Mouse (Mus musculus): Measurements from ENCODE around the gene Trim34a.
A peak's percentile ranks its signal among the peaks of the same experiment; 100 is the strongest.
"Not testable (repeated sequence)": the region's sequence is repeated elsewhere in the genome, so short reads cannot be mapped to it uniquely, and the experiment has no call there.

Trim34a gene

GRCm38 (mm10) chr7:104244287-104245181, at the start of gene Trim34a:
Gene Trim34a, plus strand, starts transcription at chr7:104244457.
- peak; percentile 53 for DNase-seq (ENCODE audit: low spot score)

GRCm38 (mm10) chr7:104195885-104196284, 48.4 kb upstream of the Trim34a start, which contains the start of gene Olfr649:
Gene Olfr649, minus strand, starts transcription at chr7:104195985.
- no peak for DNase-seq (ENCODE audit: low spot score)

GRCm38 (mm10) chr7:104199822-104200221, 44.4 kb upstream of the Trim34a start:
- peak; percentile 74 for DNase-seq (ENCODE audit: low spot score)

- no peak for DNase-seq (ENCODE audit: low spot score)
Observed at GRCm38 (mm10) chr7:104206197-104206596, 38.1 kb upstream of the Trim34a start.

- no peak for DNase-seq (ENCODE audit: low spot score)
Observed at GRCm38 (mm10) chr7:104216011-104216535, 28.2 kb upstream of the Trim34a start.

- DNase-seq (ENCODE audit: low spot score): no peak
Observed at GRCm38 (mm10) chr7:104217881-104218280, 26.4 kb upstream of the Trim34a start.

GRCm38 (mm10) chr7:104218701-104219569, 25.3 kb upstream of the Trim34a start, which contains the start of gene Trim6:
Gene Trim6, plus strand, starts transcription at chr7:104218793.
- DNase-seq (ENCODE audit: low spot score): peak; percentile 84

- DNase-seq (ENCODE audit: low spot score): peak; percentile 16
Observed at GRCm38 (mm10) chr7:104231203-104231602, 13.1 kb upstream of the Trim34a start.

- no peak for DNase-seq (ENCODE audit: low spot score)
Observed at GRCm38 (mm10) chr7:104240857-104241256, 3.4 kb upstream of the Trim34a start.

- no peak for DNase-seq (ENCODE audit: low spot score)
Observed at GRCm38 (mm10) chr7:104243616-104244015, 641 bp upstream of the Trim34a start.

- not testable (repeated sequence) for DNase-seq (ENCODE audit: low spot score)
Observed at GRCm38 (mm10) chr7:104260380-104260779, 16.1 kb downstream of the Trim34a start.

- DNase-seq (ENCODE audit: low spot score): not testable (repeated sequence)
Observed at GRCm38 (mm10) chr7:104265335-104265734, 21.1 kb downstream of the Trim34a start.

GRCm38 (mm10) chr7:104279361-104279760, 35.1 kb downstream of the Trim34a start:
- DNase-seq (ENCODE audit: low spot score): not testable (repeated sequence)

GRCm38 (mm10) chr7:104287576-104288443, 43.6 kb downstream of the Trim34a start, which contains the start of gene Trim5:
Gene Trim5, minus strand, starts transcription at chr7:104288094.
- not testable (repeated sequence) for DNase-seq (ENCODE audit: low spot score)

- DNase-seq (ENCODE audit: low spot score): no peak
Observed at GRCm38 (mm10) chr7:104290641-104291040, 46.4 kb downstream of the Trim34a start.

- DNase-seq (ENCODE audit: low spot score): no peak
Observed at GRCm38 (mm10) chr7:104291638-104292400, 47.6 kb downstream of the Trim34a start.

Data from urinary bladder, postnatal 14 days (tissue).